Mouse (Mus musculus) megakaryocyte, embryonic 14.5 days (primary cell): ENCODE measurements around the gene Trim47.

Source experiments
- FLI1 ChIP-seq: IDR thresholded peaks from 2 replicates; pipeline ENCODE4 v1.6.1; 2012; ENCODE audit warnings: low read length, inconsistent platforms, mixed read lengths
- GATA1 ChIP-seq: IDR thresholded peaks from 3 replicates; pipeline ENCODE4 v1.6.1; 2012; ENCODE audit warnings: mixed read lengths, low read length, inconsistent platforms, borderline replicate concordance

GRCm38 (mm10) chr11:116075539-116076265 lies 51.3 kb downstream of the Trim47 start:
- TF ChIP-seq GATA1 = no peak
- no peak for TF ChIP-seq FLI1
